Mouse (Mus musculus) lung, postnatal 0 days (tissue): ENCODE data around the gene Dmrta2. TPM values are rescaled to one million over a fixed set of nuclear protein-coding genes. Genes with fewer than 3 reads are reported as not detected.

Experiments
- ATAC-seq: fragments of 200-750 bp; cut with Nextera tagmentation; 2 replicates; pipeline ENCODE4 v1.8.0; 2017; ENCODE audit warnings: moderate library complexity
- DNase-seq: peaks from one replicate; pipeline ENCODE4 v3.0.0-alpha.2; 2016; ENCODE audit warnings: low spot score
- H3K27ac ChIP-seq: fragments of 300-500 bp; sonication (generic); 2 replicates; pipeline ENCODE4 v1.5.1; 2014; ENCODE audit warnings: antibody characterized with exemption, mild to moderate bottlenecking, low read length, mixed read lengths
- H3K27me3 ChIP-seq: fragments of 300-500 bp; sonication (generic); replicated peaks from 2 replicates; pipeline ENCODE4 v1.6.1; 2014; ENCODE audit warnings: low read length, mixed read lengths; ENCODE audit not compliant: insufficient read depth
- H3K36me3 ChIP-seq: fragments of 300-500 bp; sonication (generic); 2 replicates; pipeline ENCODE4 v1.6.1; 2014; ENCODE audit warnings: low read length, mixed read lengths; ENCODE audit not compliant: insufficient read depth
- H3K4me1 ChIP-seq: fragments of 300-500 bp; sonication (generic); 2 replicates; pipeline ENCODE4 v1.6.1; 2014; ENCODE audit warnings: antibody characterized with exemption, low read depth, low read length, mixed read lengths; ENCODE audit not compliant: insufficient read depth
- H3K4me2 ChIP-seq: fragments of 300-500 bp; sonication (generic); replicated peaks from 2 replicates; pipeline ENCODE4 v1.6.1; 2014; ENCODE audit warnings: low read depth, mild to moderate bottlenecking, low read length, moderate library complexity, mixed read lengths
- H3K4me3 ChIP-seq: fragments of 300-500 bp; sonication (generic); 2 replicates; pipeline ENCODE4 v1.5.1; 2014; ENCODE audit warnings: low read depth, low read length
- H3K9ac ChIP-seq: fragments of 300-500 bp; sonication (generic); replicated peaks from 2 replicates; pipeline ENCODE4 v1.6.1; 2014; ENCODE audit warnings: low read depth, mild to moderate bottlenecking
- H3K9me3 ChIP-seq: fragments of 300-500 bp; sonication (generic); 2 replicates; pipeline ENCODE4 v1.6.1; 2016; ENCODE audit warnings: low read length, mixed read lengths
- CTCF ChIP-seq: IDR thresholded peaks from 2 replicates; pipeline ENCODE4 v1.5.1; 2016; ENCODE audit warnings: antibody characterized with exemption, mild to moderate bottlenecking
- EP300 ChIP-seq: IDR thresholded peaks from 2 replicates; pipeline ENCODE4 v1.6.1; 2016; ENCODE audit warnings: antibody characterized with exemption, mild to moderate bottlenecking, control low read depth
- WGBS: fragments of 180-500 bp; shearing (Covaris S2); extraction: QIAGEN DNeasy Blood & Tissue Kit; methylation state at CpG from one replicate; pipeline ENCODE4 v1.1.7; 2014; 5-methylcytosine and 5-hydroxymethylcytosine counted together
- polyA plus RNA-seq: library from polyadenylated mRNA; unstranded; fragments of >200 nt; fragmentation: Nextera tagmentation; extraction: Ambion mirVana; gene quantifications from 2 replicates; pipeline ENCODE4 v1.2.1, GENCODE M21; 2015

Dmrta2 gene
- polyA plus RNA-seq, 1 experiment from 2014 or later = not detected

- 4% methylated on average over 9 of the region's 9 CpGs for WGBS
- H3K27me3 ChIP-seq = peaks cover 96% of the 10 kb centered on the region
These were observed 1.0 kb downstream of the Dmrta2 start for GRCm38 (mm10) chr4:109978858-109979340.

GRCm38 (mm10) chr4:109979461-109980320, 1.8 kb downstream of the Dmrta2 start:
- peak overlapping the region; percentile 22; the same call in 1 of the 2 replicates for H3K4me2 ChIP-seq

More at GRCm38 (mm10) chr4:109978858-109979340, 1.0 kb downstream of the Dmrta2 start:
- Histone ChIP-seq H3K27ac (no peak overlapping the region), H3K4me1 (peaks cover 11% of the 10 kb centered on the region), H3K9me3 (no peaks in the 10 kb centered on the region; the same call in 1 of the 2 replicates), H3K9ac (no peak overlapping the region), H3K4me2 (no peak overlapping the region), H3K36me3 (no peaks in the 10 kb centered on the region), H3K4me3 (no peak overlapping the region)
- TF ChIP-seq CTCF = no peak
- TF ChIP-seq EP300 = no peak
- DNase-seq (no peak), ATAC-seq (no peak)

DNA sequence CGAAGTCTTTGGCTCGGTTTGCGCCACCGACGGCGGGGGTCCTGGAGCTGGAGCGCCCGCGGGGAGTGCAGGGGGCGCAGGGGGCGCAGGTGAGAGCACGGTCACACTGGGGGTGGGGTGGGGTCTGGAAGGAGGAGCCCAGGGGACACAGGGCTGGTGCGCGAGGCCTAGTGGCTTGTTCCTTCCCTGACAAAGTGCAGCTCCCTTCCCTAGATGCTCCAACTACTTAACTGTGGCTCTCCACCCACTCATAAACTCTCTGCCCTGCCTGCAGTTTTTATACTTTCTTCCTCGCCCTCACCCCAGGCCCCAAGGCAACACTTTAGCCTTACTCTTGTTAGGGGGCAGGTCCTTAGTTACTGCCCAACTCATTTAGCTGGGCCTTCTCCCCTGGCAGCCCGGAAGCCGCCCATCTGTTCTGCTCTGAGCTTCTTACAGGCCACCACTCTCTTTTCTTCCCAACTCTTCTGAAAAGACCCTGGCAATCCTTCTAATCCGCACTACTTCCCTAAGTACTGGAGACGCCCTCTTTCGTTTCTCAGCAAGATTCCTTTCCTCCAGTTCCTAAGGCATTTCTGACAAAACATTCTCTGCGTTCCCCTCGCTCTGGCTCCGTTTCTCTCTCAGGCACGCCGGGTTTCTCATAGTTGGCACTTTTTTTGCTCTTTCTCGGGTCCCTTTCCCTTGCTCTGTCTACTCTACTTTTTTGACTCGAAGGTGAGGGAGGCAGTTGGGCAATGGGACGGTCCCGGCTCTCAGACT, 2.6 kb downstream of the Dmrta2 start:
- Histone ChIP-seq H3K4me3 (peak overlapping the region; percentile 5; the same call in 1 of the 2 replicates), H3K9me3 (no peaks in the 10 kb centered on the region; the same call in 1 of the 2 replicates), H3K4me2 (0 out of 2 replicates have a peak overlapping the region, but pooled peaks have one; percentile 22), H3K9ac (no peak overlapping the region), H3K27me3 (peaks cover 96% of the 10 kb centered on the region), H3K36me3 (no peaks in the 10 kb centered on the region), H3K4me1 (peaks cover 11% of the 10 kb centered on the region), H3K27ac (no peak overlapping the region)
- DNase-seq (no peak), ATAC-seq (no peak)
- TF ChIP-seq CTCF (no peak), EP300 (no peak)
- WGBS = 11% methylated on average over 26 of the region's 29 CpGs

More at GRCm38 (mm10) chr4:109979461-109980320, 1.8 kb downstream of the Dmrta2 start:
- no peak for DNase-seq
- Histone ChIP-seq H3K27ac (no peak overlapping the region), H3K36me3 (no peaks in the 10 kb centered on the region), H3K27me3 (peaks cover 96% of the 10 kb centered on the region), H3K4me3 (peak overlapping the region; percentile 5; the same call in 1 of the 2 replicates), H3K9ac (no peak overlapping the region), H3K9me3 (no peaks in the 10 kb centered on the region; the same call in 1 of the 2 replicates), H3K4me1 (peaks cover 11% of the 10 kb centered on the region)
- TF ChIP-seq CTCF = no peak
- WGBS = 5% methylated on average over 52 of the region's 66 CpGs
- ATAC-seq = no peak

- TF ChIP-seq CTCF (no peak), EP300 (no peak)
- H3K27ac ChIP-seq = no peak overlapping the region
- no peaks in the 10 kb centered on the region for H3K9me3 ChIP-seq
- ATAC-seq = no peak
- no peaks in the 10 kb centered on the region for H3K36me3 ChIP-seq
- peak overlapping the region; percentile 61 for H3K4me2 ChIP-seq
- no peak overlapping the region for H3K9ac ChIP-seq
- H3K4me1 ChIP-seq = peaks cover 11% of the 10 kb centered on the region
- H3K4me3 ChIP-seq = peak overlapping the region; percentile 37
- 5% methylated on average over 36 of the region's 37 CpGs for WGBS
- peaks cover 95% of the 10 kb centered on the region for H3K27me3 ChIP-seq
- DNase-seq = no peak
These were observed 3.4 kb downstream of the Dmrta2 start for GRCm38 (mm10) chr4:109981083-109981870.

DNA sequence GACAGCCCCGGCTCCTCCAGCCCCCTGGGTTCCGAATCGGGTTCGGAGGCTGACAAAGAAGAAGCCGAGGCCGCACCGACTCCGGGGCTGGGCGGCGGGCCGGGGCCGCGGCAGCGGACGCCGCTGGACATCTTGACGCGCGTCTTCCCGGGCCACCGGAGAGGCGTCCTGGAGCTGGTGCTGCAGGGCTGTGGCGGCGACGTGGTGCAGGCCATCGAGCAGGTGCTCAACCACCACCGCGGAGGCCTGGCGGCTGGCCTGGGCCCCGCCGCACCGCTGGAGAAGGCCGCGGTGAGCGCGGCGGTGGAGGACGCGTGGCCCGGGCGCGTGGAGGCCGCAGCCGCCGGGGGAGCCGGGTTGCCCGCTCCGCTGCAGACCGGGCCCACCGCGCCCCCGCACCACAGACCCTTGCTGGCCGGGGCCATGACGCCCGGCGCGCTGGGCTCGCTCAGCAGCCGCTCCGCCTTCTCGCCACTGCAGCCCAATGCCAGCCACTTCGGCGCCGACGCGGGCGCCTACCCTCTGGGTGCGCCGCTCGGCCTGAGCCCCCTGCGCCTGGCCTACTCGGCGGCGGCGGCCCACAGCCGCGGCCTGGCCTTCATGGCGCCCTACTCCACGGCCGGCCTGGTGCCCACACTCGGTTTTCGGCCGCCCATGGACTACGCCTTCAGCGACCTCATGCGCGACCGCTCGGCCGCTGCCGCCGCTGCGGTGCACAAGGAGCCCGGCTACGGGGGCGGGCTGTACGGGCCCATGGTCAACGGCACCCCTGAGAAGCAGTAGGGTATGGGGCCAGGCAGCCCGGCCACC, 4.2 kb downstream of the Dmrta2 start:
- H3K36me3 ChIP-seq = no peaks in the 10 kb centered on the region
- no peak overlapping the region for H3K27ac ChIP-seq
- ATAC-seq (peak; percentile 16; the same call in 1 of the 2 replicates), DNase-seq (no peak)
- H3K4me2 ChIP-seq = peak overlapping the region; percentile 61
- H3K9ac ChIP-seq = no peak overlapping the region
- TF ChIP-seq CTCF (no peak), EP300 (no peak)
- H3K4me3 ChIP-seq = peak overlapping the region; percentile 37
- H3K27me3 ChIP-seq = peaks cover 91% of the 10 kb centered on the region
- H3K4me1 ChIP-seq = peaks cover 11% of the 10 kb centered on the region
- WGBS = 2% methylated on average over 53 of the region's 99 CpGs
- H3K9me3 ChIP-seq = no peaks in the 10 kb centered on the region
